Mouse (Mus musculus) left cerebral cortex, adult 2 months (tissue): ENCODE measurements around the gene Sgce. TPM values are rescaled to one million over a fixed set of nuclear protein-coding genes. Genes with fewer than 3 reads are reported as not detected.

ENCODE experiments used
- DNase-seq, 2 experiments: peaks; one replicate each; pipeline ENCODE4 v3.0.0; 2021 to 2022; ENCODE audit warnings: low spot score in 2 of 2, mixed read lengths in 1 of 2; ENCODE audit errors: extremely low spot score in 1 of 2
- H3K27ac ChIP-seq: fragments of 200-600 bp; 2 replicates; pipeline ENCODE4 v1.8.1; 2022
- H3K4me3 ChIP-seq: fragments of 200-600 bp; 2 replicates; pipeline ENCODE4 v1.8.1; 2022
- CTCF ChIP-seq: fragments of 200-600 bp; IDR thresholded peaks from 2 replicates; pipeline ENCODE4 v1.8.1; 2022; ENCODE audit warnings: antibody characterized with exemption, mild to moderate bottlenecking, moderate library complexity
- intact Hi-C: fragments of 180-260 bp; cut with DNase I; formaldehyde crosslinking; loops from one replicate; pipeline ENCODE4 v1.15.1; 2025
- total RNA-seq, 2 experiments: library from RNA; stranded (reverse); gene quantifications; 2 replicates each; pipeline ENCODE4 v1.2.3; 2021

The Sgce gene
- total RNA-seq, 2 experiments from 2014 or later: 30.0 to 33.3 TPM

DNA sequence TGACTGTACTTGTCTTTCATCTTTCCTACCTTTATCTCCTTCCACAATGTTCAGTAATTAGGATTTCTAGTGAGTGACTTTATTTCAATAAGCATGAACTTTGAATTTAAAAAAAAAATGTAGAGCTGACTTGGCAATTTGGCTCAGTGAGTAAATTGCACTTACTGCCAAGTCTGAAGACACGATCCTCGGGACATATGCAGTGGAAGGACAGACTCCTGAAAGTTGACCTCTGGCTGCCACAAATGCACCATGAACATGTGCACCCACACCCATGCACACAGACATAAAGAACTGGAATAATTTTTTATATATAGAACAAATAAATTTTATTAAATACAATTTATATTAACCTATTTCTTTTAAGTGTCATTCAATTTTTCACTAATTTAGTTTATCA, 29.7 kb downstream of the Sgce start:
- TF ChIP-seq CTCF: no peak
- Histone ChIP-seq H3K4me3 (no peak overlapping the region), H3K27ac (no peak overlapping the region)
- DNase-seq: no peak
- intact Hi-C loops: no loop called here

DNA sequence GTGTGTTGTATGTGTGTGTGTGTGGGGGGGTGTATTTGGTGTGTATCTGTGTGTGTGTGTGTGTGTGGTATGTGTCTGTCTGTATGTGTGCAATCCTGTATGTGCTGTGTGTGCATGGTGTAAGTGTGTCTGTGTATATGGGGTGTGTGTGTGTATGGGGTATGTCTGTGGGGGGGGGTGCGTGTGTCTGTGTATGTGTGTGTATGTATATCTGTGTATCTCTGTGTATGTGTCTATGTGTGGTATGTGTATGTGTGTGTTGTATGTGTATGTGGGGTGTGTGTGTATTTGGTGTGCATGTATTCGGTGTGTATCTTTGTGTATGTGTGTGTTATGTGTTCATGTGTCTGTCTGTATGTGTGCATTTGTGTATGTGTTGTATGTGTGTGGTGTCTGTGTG, 30.8 kb downstream of the Sgce start:
- H3K27ac ChIP-seq: no peak overlapping the region
- no peak for DNase-seq
- intact Hi-C loops: no loop called here
- no peak for TF ChIP-seq CTCF
- H3K4me3 ChIP-seq: no peak overlapping the region

- intact Hi-C loops: no loop called here
- no peak overlapping the region for H3K4me3 ChIP-seq
- no peak for DNase-seq
- H3K27ac ChIP-seq: no peak overlapping the region
- TF ChIP-seq CTCF: no peak
These were observed 38.0 kb downstream of the Sgce start for GRCm38 (mm10) chr6:4708971-4709370.

DNA sequence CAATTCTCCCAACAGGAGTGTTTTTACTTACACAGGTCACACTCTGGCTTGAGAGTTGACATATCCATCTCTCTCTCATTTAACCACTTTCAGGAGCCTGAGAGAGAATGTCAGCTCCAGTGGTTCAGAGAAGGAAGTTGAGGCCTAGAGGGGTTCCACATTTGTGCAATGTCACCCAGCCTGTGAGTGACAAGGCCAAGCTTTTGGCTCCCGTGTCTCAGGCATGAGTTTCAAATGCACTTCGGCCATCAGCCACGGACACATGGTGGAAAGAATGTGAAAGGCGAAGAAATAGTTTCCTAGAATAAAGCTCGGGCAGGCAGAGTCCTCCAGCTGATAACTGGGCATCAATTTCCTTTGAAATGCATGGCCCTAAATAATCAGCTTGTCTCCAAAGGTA, 40.6 kb downstream of the Sgce start:
- intact Hi-C loops: no loop called here
- no peak for DNase-seq
- Histone ChIP-seq H3K4me3 (no peak overlapping the region), H3K27ac (no peak overlapping the region)
- TF ChIP-seq CTCF: no peak

- intact Hi-C loops: no loop called here
These were observed 43.1 kb downstream of the Sgce start for GRCm38 (mm10) chr6:4703908-4704307.

DNA sequence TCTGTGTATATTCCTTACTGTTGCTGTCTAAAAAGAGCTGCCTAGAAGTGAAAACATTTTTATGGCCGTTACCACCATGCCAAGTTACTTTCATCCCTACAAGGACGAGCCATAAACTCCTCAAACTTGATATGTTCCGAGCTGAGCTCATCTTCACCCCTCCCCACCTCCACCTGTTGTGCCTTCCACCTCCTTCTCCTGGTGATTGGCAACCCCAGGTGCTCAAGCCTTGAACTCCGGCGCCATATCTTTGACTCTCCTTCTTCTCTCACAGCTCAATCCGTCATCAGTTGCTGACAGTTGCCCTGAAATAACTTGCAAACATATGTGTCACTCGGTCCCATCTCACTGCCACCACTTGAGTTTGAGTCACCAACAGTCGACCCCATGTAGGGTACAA, 45.4 kb downstream of the Sgce start:
- DNase-seq: no peak
- intact Hi-C loops: no loop called here
- no peak for TF ChIP-seq CTCF
- H3K4me3 ChIP-seq: no peak overlapping the region
- no peak overlapping the region for H3K27ac ChIP-seq

More at GRCm38 (mm10) chr6:4703908-4704307, 43.1 kb downstream of the Sgce start:
- no peak for DNase-seq
- Histone ChIP-seq H3K4me3 (no peak overlapping the region), H3K27ac (no peak overlapping the region)
- TF ChIP-seq CTCF: no peak

DNA sequence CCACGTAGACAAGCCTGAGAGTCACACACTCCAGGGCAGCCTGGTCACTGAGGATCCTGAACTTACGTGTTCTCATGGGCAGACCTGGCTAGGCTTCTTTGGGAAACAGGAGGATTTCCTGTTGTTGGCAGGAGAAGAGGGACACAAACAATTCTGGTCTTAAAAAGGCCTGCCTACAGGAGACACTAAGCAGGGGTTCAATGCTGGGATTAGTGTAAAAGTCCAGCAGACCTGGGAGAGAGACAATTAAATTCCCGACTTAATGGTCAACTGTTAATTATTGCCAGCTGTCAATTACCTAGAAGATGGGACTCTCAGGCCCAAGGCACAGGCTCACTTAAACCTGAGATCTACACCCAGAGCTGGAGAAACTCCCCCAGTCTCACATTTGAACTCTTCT, 51.2 kb downstream of the Sgce start:
- DNase-seq: no peak
- no peak overlapping the region for H3K27ac ChIP-seq
- H3K4me3 ChIP-seq: no peak overlapping the region
- intact Hi-C loops: no loop called here
- TF ChIP-seq CTCF: no peak

GRCm38 (mm10) chr6:4694672-4695231, 52.3 kb downstream of the Sgce start:
- DNase-seq: no peak
- intact Hi-C loops: no loop called here
- no peak overlapping the region for H3K27ac ChIP-seq
- TF ChIP-seq CTCF: no peak
- H3K4me3 ChIP-seq: no peak overlapping the region

DNA sequence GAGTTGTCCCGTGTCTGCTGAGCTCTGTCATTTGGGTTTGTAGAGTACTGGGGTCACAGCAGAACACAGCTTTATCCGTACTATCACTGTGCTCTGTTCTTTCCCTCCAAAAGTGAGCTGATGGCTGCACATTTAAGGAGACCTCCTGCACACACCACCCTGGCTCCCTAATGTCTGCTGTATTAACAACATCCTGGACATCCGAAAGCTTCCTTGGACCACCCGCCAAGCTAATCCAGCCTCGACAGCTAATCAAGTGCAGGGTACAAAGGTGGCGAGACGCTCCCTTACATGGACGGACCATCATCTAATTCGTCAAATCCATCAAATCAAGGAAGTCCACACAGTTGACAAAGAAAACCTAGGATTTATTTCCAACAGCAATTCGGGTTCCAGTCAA, 53.5 kb downstream of the Sgce start:
- H3K4me3 ChIP-seq: no peak overlapping the region
- DNase-seq: no peak
- H3K27ac ChIP-seq: no peak overlapping the region
- TF ChIP-seq CTCF: no peak
- intact Hi-C loops: no loop called here

- no peak overlapping the region for H3K4me3 ChIP-seq
- DNase-seq: no peak
- no peak overlapping the region for H3K27ac ChIP-seq
- no peak for TF ChIP-seq CTCF
- intact Hi-C loops: no loop called here
These were observed 56.6 kb downstream of the Sgce start for GRCm38 (mm10) chr6:4690438-4690837.

- TF ChIP-seq CTCF: no peak
- DNase-seq: no peak
- no peak overlapping the region for H3K4me3 ChIP-seq
- intact Hi-C loops: no loop called here
- no peak overlapping the region for H3K27ac ChIP-seq
These were observed 62.2 kb downstream of the Sgce start for GRCm38 (mm10) chr6:4684706-4685340.

DNA sequence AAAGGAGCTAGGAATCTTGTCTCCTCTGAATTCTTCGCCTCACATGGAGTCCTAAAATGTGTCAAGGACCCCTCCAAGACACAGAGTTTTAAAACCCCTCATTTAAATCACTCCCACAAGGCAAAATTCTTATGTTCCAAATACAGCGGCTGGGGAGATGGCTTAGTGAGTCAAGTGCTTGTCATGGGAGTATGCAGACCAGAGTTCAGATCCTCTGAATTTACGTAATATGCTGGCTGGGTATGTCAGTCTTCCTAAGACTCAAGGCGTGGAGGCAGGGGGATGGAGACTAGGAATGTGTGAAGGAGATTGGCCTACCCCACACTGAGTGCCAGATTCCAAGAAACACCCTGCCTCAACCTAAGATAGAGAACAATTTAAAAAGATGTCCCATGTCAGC, 66.4 kb downstream of the Sgce start:
- no peak for DNase-seq
- intact Hi-C loops: no loop called here
- no peak overlapping the region for H3K27ac ChIP-seq
- H3K4me3 ChIP-seq: no peak overlapping the region
- no peak for TF ChIP-seq CTCF

DNA sequence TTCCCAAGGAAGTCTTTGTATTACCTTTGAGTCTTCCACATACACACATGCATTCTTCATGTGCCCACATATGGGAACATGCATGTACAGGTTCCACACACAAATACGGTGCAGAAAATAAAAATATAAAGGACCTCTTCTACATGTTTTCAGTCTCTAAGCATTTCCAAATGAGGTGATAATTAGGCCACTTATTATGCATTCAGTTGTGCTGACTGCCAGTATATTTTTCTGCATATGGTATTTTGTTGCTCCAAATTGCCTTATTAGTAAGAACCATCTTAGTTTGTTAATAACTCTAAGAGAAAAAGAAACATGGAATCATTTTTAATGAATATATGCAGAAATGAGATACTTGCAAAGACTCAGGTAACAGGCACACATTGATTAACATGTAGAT, 67.0 kb downstream of the Sgce start:
- DNase-seq: no peak
- no peak for TF ChIP-seq CTCF
- intact Hi-C loops: no loop called here
- Histone ChIP-seq H3K4me3 (no peak overlapping the region), H3K27ac (no peak overlapping the region)
